Mouse (Mus musculus) kidney, adult 9 months (tissue): ENCODE data around the gene Tiam1.

ENCODE experiments used
- DNase-seq: peaks from one replicate; pipeline ENCODE4 v3.0.0; 2022

The Tiam1 gene

GRCm38 (mm10) chr16:89990288-89990955 is 153.1 kb downstream of the Tiam1 start:
- DNase-seq = no peak

GRCm38 (mm10) chr16:89989816-89990215 is 153.8 kb downstream of the Tiam1 start:
- no peak for DNase-seq

- DNase-seq = no peak
Measured at GRCm38 (mm10) chr16:89986672-89987362, 156.8 kb downstream of the Tiam1 start.

GRCm38 (mm10) chr16:89985702-89986481 is 157.7 kb downstream of the Tiam1 start:
- no peak for DNase-seq

GRCm38 (mm10) chr16:89980075-89980744 is 163.4 kb downstream of the Tiam1 start:
- DNase-seq = no peak

- DNase-seq = no peak
Measured at GRCm38 (mm10) chr16:89975441-89975840, 168.1 kb downstream of the Tiam1 start.

- no peak for DNase-seq
Measured at GRCm38 (mm10) chr16:89973814-89974712, 169.5 kb downstream of the Tiam1 start.

- no peak for DNase-seq
Measured at GRCm38 (mm10) chr16:89972854-89973487, 170.6 kb downstream of the Tiam1 start.

GRCm38 (mm10) chr16:89972018-89972417 is 171.6 kb downstream of the Tiam1 start:
- no peak for DNase-seq

- DNase-seq = no peak
Measured at GRCm38 (mm10) chr16:89968058-89968457, 175.5 kb downstream of the Tiam1 start.

- DNase-seq = peak; percentile 45
Measured at GRCm38 (mm10) chr16:89962876-89963275, 180.7 kb downstream of the Tiam1 start.

- no peak for DNase-seq
Measured at GRCm38 (mm10) chr16:89960904-89961303, 182.7 kb downstream of the Tiam1 start.

- peak; percentile 24 for DNase-seq
Measured at GRCm38 (mm10) chr16:89960186-89960878, 183.2 kb downstream of the Tiam1 start.

- no peak for DNase-seq
Measured at GRCm38 (mm10) chr16:89958982-89959381, 184.6 kb downstream of the Tiam1 start.

GRCm38 (mm10) chr16:89958030-89958429 is 185.5 kb downstream of the Tiam1 start:
- no peak for DNase-seq

- DNase-seq = peak; percentile 37
Measured at GRCm38 (mm10) chr16:89954525-89954924, 189.0 kb downstream of the Tiam1 start.

GRCm38 (mm10) chr16:89954114-89954513 is 189.5 kb downstream of the Tiam1 start:
- no peak for DNase-seq

GRCm38 (mm10) chr16:89952821-89953220 is 190.7 kb downstream of the Tiam1 start:
- no peak for DNase-seq

GRCm38 (mm10) chr16:89950754-89951153 is 192.8 kb downstream of the Tiam1 start:
- no peak for DNase-seq

GRCm38 (mm10) chr16:89950251-89950650 is 193.3 kb downstream of the Tiam1 start:
- no peak for DNase-seq

- no peak for DNase-seq
Measured at GRCm38 (mm10) chr16:89948040-89948439, 195.5 kb downstream of the Tiam1 start.
